Mouse (Mus musculus) adrenal gland, postnatal 10 days (tissue): ENCODE measurements at regions not wholly inside any gene's neighbourhood (a gene's known extent, or its start where the extent isn't known, plus 50 kb on each side); places are given as distances from the start of the nearest gene placed in this dataset.
"Not testable (repeated sequence)": the region's sequence is repeated elsewhere in the genome, so short reads cannot be mapped to it uniquely, and the experiment has no call there.

Source experiments
- DNase-seq: peaks from one replicate; pipeline ENCODE4 v3.0.0; 2021; ENCODE audit warnings: mixed read lengths

- no peak for DNase-seq
These were observed 250.5 kb downstream of the Kcnc2 start for GRCm38 (mm10) chr10:112521388-112521787.

- DNase-seq: no peak
These were observed 272.1 kb downstream of the Kcnc2 start for GRCm38 (mm10) chr10:112543051-112543450.

DNA sequence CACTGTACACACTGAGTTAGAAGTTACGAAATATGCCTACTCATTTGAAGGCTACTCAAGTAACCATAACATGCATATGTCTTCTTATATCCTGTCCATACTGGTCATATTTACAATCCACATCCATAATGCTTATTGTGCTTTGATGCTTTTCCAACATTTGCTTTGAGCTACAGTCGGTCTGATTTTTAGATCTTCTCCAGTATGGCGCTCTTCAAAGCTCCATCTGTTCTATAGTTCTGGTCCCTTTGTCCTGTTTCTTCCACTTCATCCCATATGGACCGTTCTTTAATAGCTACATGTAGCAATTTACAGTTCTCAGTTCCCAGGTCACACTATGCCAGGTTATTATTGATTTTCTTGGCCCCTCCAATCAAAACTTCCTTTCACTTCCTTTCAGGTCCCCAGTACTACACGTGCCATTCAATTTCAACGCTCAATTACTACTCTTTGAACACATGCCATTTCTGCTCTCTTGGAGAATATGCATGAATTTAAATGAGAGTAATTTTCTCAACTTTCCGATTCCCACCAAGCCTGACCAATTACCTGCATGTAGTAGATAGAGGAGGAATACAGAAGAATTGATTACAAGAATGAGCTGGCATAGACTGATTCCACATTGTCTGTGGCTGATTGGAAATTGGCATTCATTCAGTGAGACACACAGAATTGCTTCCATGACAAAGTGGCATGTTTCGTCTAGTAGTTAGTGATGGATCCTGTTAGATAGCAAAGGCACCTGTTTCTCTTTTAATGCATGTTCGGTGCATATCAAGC is 301.0 kb downstream of the Kcnc2 start:
- DNase-seq: no peak

GRCm38 (mm10) chr10:112572556-112572955 is 301.6 kb downstream of the Kcnc2 start:
- DNase-seq: no peak

GRCm38 (mm10) chr10:112584939-112585338 is 314.0 kb downstream of the Kcnc2 start:
- no peak for DNase-seq

- no peak for DNase-seq
These were observed 323.4 kb downstream of the Kcnc2 start for GRCm38 (mm10) chr10:112594327-112594726.

GRCm38 (mm10) chr10:112605592-112605991 is 323.2 kb downstream of the Atxn7l3b start:
- peak; percentile 29 for DNase-seq

- DNase-seq: no peak
These were observed 321.2 kb downstream of the Atxn7l3b start for GRCm38 (mm10) chr10:112607642-112608041.

DNA sequence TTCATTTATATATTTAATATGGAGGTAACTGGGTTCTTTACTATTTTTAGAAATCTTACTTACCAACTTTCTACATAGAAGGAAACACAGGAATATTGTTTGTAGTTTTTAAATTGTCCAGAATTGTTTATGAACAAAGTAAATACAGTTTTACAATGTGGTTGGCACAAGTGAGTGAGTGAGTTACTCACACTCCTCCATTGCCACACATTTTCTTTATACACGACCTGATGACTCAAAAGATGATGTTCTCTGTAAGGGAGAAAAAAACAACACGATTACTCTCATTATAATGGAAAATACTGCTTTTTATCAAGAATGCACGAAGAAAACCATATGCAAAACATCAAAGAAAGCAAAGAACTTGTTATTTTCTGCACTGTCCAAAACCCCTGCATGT is 317.1 kb downstream of the Atxn7l3b start:
- no peak for DNase-seq

DNA sequence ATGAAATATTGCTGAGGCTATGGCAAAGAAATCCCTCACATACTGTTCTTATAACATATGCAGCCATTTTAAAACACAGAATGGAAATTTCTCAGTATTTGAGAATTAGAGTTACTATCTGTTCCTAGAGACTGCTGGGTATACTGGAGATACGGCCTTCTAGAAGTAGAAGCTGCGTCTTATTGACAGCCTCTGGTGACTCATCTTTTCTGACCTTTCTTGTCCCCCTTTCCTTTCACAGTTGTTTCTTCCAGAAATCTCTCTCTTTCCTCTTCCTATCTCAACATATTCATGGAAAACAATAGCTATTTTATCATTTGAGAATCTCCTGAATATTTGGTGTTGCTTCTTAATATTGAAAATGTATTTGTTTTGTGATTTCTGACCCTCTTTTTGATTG is 315.1 kb downstream of the Atxn7l3b start:
- DNase-seq: no peak

- DNase-seq: no peak
These were observed 314.6 kb downstream of the Atxn7l3b start for GRCm38 (mm10) chr10:112614226-112614625.

GRCm38 (mm10) chr10:112619740-112620139 is 309.1 kb downstream of the Atxn7l3b start:
- DNase-seq: no peak

- DNase-seq: no peak
These were observed 299.0 kb downstream of the Atxn7l3b start for GRCm38 (mm10) chr10:112629752-112630151.

DNA sequence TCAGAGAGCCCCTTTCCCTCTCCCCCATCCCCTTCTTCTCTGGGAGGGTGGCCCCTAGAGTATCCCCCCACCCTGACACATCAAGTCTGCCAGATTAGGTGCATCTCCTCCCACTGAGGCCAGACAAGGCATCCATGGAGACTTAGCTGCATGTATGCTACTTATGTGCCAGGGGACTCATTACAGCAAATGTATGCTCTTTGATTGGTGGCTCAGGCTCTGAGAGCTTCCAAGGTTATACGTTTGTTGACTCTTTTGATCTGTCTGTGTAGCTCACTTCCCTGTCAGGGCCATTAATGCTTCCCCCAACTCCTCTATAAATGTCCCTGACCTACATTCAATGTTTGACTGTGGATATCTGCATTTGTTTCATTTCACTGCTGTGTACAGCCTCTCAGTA is 293.6 kb downstream of the Atxn7l3b start:
- no peak for DNase-seq

GRCm38 (mm10) chr10:112636574-112636973 is 292.2 kb downstream of the Atxn7l3b start:
- no peak for DNase-seq

DNA sequence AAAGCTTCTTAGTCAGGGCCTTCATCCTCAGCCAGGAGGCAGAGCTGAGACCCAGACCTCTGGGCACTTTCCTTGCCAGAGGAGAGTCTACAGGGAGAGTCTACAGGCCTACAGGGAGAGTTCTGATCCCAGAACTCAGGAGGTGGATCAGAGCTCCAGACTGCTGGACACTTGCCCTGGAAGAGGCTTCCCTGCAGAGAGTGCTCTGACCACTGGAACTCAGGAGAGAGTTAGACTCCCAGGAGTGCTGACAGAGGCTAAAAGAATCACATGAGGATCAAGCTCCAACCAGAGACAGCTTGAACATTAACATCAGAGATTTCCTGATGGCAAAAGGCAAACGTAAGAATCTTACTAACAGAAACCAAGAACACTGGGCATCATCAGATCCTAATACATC is 288.2 kb downstream of the Atxn7l3b start:
- not testable (repeated sequence) for DNase-seq

GRCm38 (mm10) chr10:112648986-112649385 is 279.8 kb downstream of the Atxn7l3b start:
- no peak for DNase-seq
